Mouse (Mus musculus): ENCODE results near the gene Espn.
A peak's percentile ranks its signal among the peaks of the same experiment; 100 is the strongest.

Gene Espn

GRCm38 (mm10) chr4:152178344-152178864 lies 26.2 kb upstream of the Espn start:
- no peak for DNase-seq (ENCODE audit: low spot score in 2 of 2)

GRCm38 (mm10) chr4:152177537-152178343 lies 25.6 kb upstream of the Espn start, which contains the start of gene Acot7:
TSS of gene Acot7 (plus strand) at chr4:152178134.
- peak; percentile 86 to 91 for DNase-seq (ENCODE audit: low spot score in 2 of 2)

GRCm38 (mm10) chr4:152177174-152177536 lies 25.0 kb upstream of the Espn start:
- DNase-seq (ENCODE audit: low spot score in 2 of 2): no peak

- no peak for DNase-seq (ENCODE audit: low spot score in 2 of 2)
These were observed 24.5 kb upstream of the Espn start for GRCm38 (mm10) chr4:152176638-152177037.

GRCm38 (mm10) chr4:152173956-152174355 lies 21.8 kb upstream of the Espn start:
- DNase-seq (ENCODE audit: low spot score in 2 of 2): no peak

GRCm38 (mm10) chr4:152173041-152173440 lies 20.9 kb upstream of the Espn start:
- no peak for DNase-seq (ENCODE audit: low spot score in 2 of 2)

- DNase-seq (ENCODE audit: low spot score in 2 of 2): no peak
These were observed 19.4 kb upstream of the Espn start for GRCm38 (mm10) chr4:152171543-152171942.

- DNase-seq (ENCODE audit: low spot score in 2 of 2): no peak
These were observed 18.1 kb upstream of the Espn start for GRCm38 (mm10) chr4:152170286-152170685.

- no peak for DNase-seq (ENCODE audit: low spot score in 2 of 2)
These were observed 16.9 kb upstream of the Espn start for GRCm38 (mm10) chr4:152169103-152169502.

- DNase-seq (ENCODE audit: low spot score in 2 of 2): no peak
These were observed 15.9 kb upstream of the Espn start for GRCm38 (mm10) chr4:152168052-152168451.

GRCm38 (mm10) chr4:152165036-152165931 lies 13.1 kb upstream of the Espn start:
- DNase-seq (ENCODE audit: low spot score in 2 of 2): peak; percentile 66 to 88

- DNase-seq (ENCODE audit: low spot score in 2 of 2): no peak
These were observed 10.6 kb upstream of the Espn start for GRCm38 (mm10) chr4:152162748-152163147.

- DNase-seq (ENCODE audit: low spot score in 2 of 2): no peak
These were observed 9.4 kb upstream of the Espn start for GRCm38 (mm10) chr4:152161601-152162000.

GRCm38 (mm10) chr4:152160748-152161147 lies 8.6 kb upstream of the Espn start:
- no peak for DNase-seq (ENCODE audit: low spot score in 2 of 2)

GRCm38 (mm10) chr4:152159285-152159678 lies 7.1 kb upstream of the Espn start:
- DNase-seq (ENCODE audit: low spot score in 2 of 2): no peak

GRCm38 (mm10) chr4:152158585-152159284 lies 6.6 kb upstream of the Espn start, which contains the start of gene Hes2:
TSS of gene Hes2 (plus strand) at chr4:152158867.
- no peak for DNase-seq (ENCODE audit: low spot score in 2 of 2)

- DNase-seq (ENCODE audit: low spot score in 2 of 2): no peak
These were observed 5.8 kb upstream of the Espn start for GRCm38 (mm10) chr4:152157779-152158584.

- DNase-seq (ENCODE audit: low spot score in 2 of 2): no peak
These were observed 2.8 kb upstream of the Espn start for GRCm38 (mm10) chr4:152155019-152155418.

- peak; percentile 79 to 90 for DNase-seq (ENCODE audit: low spot score in 2 of 2)
These were observed 1.6 kb upstream of the Espn start for GRCm38 (mm10) chr4:152153771-152154177.

GRCm38 (mm10) chr4:152151451-152151965 lies 663 bp downstream of the Espn start:
- DNase-seq (ENCODE audit: low spot score in 2 of 2): no peak

GRCm38 (mm10) chr4:152150546-152150945 lies 1.6 kb downstream of the Espn start:
- DNase-seq (ENCODE audit: low spot score in 2 of 2): no peak
